Mouse (Mus musculus): Measurements from ENCODE around the gene Tmem150a.

DNA sequence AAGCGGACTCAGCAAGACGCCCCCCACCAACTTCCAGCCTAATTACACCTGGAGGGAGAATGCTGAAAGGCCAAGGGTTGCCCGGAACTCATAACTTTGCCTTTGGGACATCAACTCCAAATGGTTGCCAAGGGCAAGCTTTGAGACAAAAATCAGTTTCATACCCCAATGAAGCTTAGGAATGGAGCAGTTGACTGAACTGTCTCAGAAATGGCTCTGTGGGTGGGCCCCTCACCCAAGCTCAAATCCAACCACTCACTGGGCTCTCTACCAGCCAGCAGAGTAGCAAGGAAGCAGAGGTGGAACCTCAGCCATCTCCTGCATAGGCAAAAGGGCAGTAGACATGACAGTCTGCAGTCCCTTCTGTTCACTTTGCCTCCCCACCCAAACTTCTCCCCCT, 32.6 kb downstream of the Tmem150a start:
- TF ChIP-seq CTCF (IDR thresholded peaks at IDR 0.05; ENCODE audit: borderline replicate concordance, control insufficient read depth, extremely low read depth, insufficient read depth, low read length, poor library complexity) (no peak), POLR2A (IDR thresholded peaks at IDR 0.05; ENCODE audit: control insufficient read depth, extremely low read depth, insufficient read depth, low read length, poor library complexity) (no peak)

All from thymus, adult 2 months (tissue).